Mouse (Mus musculus): ENCODE measurements around the gene Inppl1. TPM values are rescaled to one million over a fixed set of nuclear protein-coding genes. Genes with fewer than 3 reads are reported as not detected.

Gene Inppl1
- polyA plus RNA-seq, 1 experiment, result 30.4 TPM

GRCm38 (mm10) chr7:101851689-101852088, 13.7 kb upstream of the Inppl1 start:
- Histone ChIP-seq H3K27me3 (ENCODE audit: control insufficient read depth, insufficient read depth, low read length) (no peaks in the 10 kb centered on the region), H3K36me3 (ENCODE audit: control insufficient read depth, insufficient read depth, low read length) (no peaks in the 10 kb centered on the region), H3K4me1 (replicated peaks; ENCODE audit: control insufficient read depth, insufficient read depth, low read length) (no peaks in the 10 kb centered on the region), H3K4me3 (ENCODE audit: control insufficient read depth, insufficient read depth, low read length) (no peak overlapping the region), H3K27ac (ENCODE audit: control insufficient read depth, insufficient read depth, low read length) (no peak overlapping the region)
- TF ChIP-seq POLR2A (IDR thresholded peaks at IDR 0.05; ENCODE audit: control insufficient read depth, extremely low read depth, insufficient read depth, low read length, poor library complexity), result no peak
- no peak for TF ChIP-seq CTCF (IDR thresholded peaks at IDR 0.05; ENCODE audit: borderline replicate concordance, control insufficient read depth, extremely low read depth, insufficient read depth, low read length, poor library complexity)
- no peak for DNase-seq
- WGBS, result 49% methylated on average over 6 of the region's 6 CpGs

DNA sequence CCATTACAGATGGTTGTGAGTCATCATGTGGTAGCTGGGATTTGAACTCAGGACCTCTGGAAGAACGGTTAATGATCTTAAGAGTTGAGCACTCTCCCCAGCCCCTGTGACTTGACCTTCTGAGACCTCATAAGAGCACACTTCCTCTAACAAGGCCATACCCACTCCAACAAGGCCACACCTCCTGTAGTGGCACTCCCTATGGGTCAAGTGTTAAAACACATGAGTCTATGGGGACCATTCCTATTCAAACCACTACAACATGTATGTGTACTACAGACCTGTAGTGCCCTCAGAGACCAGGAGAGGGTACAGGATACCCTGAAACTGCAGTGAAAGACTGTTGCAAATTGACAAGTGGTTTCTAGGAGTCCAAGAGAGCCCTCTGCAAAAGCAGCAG, 9.9 kb upstream of the Inppl1 start:
- TF ChIP-seq POLR2A (IDR thresholded peaks at IDR 0.05; ENCODE audit: control insufficient read depth, extremely low read depth, insufficient read depth, low read length, poor library complexity) (no peak), CTCF (IDR thresholded peaks at IDR 0.05; ENCODE audit: borderline replicate concordance, control insufficient read depth, extremely low read depth, insufficient read depth, low read length, poor library complexity) (no peak)
- DNase-seq, result no peak
- WGBS, result 93% methylated on average over 1 of the region's 1 CpGs

DNA sequence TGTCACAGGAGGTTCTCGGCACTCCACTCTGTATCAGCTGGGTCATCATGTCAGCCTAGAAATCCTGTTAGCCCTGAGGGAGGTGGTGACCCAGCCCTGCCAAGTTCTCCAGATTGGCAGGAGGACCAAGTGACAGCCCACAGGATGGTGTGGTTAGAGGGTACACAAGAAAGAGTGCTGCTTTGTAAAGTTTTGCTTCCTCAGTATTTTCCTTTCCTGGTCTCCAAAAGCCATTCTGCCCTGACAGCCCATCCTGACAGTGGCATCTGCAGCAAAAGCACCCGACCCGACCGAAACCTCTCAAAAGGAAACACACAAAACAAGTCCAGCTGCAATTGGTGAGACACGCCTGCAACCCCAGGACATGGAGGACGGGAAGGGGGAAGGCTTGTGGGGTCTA, 6.2 kb upstream of the Inppl1 start:
- WGBS, result 72% methylated on average over 6 of the region's 6 CpGs
- Histone ChIP-seq H3K27ac (ENCODE audit: control insufficient read depth, insufficient read depth, low read length) (no peak overlapping the region), H3K4me1 (replicated peaks; ENCODE audit: control insufficient read depth, insufficient read depth, low read length) (no peaks in the 10 kb centered on the region), H3K27me3 (ENCODE audit: control insufficient read depth, insufficient read depth, low read length) (no peaks in the 10 kb centered on the region; the same call in 1 of the 2 replicates), H3K4me3 (ENCODE audit: control insufficient read depth, insufficient read depth, low read length) (no peak overlapping the region), H3K36me3 (ENCODE audit: control insufficient read depth, insufficient read depth, low read length) (no peaks in the 10 kb centered on the region)
- no peak for DNase-seq
- TF ChIP-seq CTCF (IDR thresholded peaks at IDR 0.05; ENCODE audit: borderline replicate concordance, control insufficient read depth, extremely low read depth, insufficient read depth, low read length, poor library complexity) (no peak), POLR2A (IDR thresholded peaks at IDR 0.05; ENCODE audit: control insufficient read depth, extremely low read depth, insufficient read depth, low read length, poor library complexity) (no peak)

More for the DNA sequence above, 9.9 kb upstream of the Inppl1 start:
- Histone ChIP-seq H3K36me3 (ENCODE audit: control insufficient read depth, insufficient read depth, low read length) (no peaks in the 10 kb centered on the region), H3K4me1 (replicated peaks; ENCODE audit: control insufficient read depth, insufficient read depth, low read length) (no peaks in the 10 kb centered on the region), H3K4me3 (ENCODE audit: control insufficient read depth, insufficient read depth, low read length) (no peak overlapping the region), H3K27ac (ENCODE audit: control insufficient read depth, insufficient read depth, low read length) (no peak overlapping the region), H3K27me3 (ENCODE audit: control insufficient read depth, insufficient read depth, low read length) (no peaks in the 10 kb centered on the region)

DNA sequence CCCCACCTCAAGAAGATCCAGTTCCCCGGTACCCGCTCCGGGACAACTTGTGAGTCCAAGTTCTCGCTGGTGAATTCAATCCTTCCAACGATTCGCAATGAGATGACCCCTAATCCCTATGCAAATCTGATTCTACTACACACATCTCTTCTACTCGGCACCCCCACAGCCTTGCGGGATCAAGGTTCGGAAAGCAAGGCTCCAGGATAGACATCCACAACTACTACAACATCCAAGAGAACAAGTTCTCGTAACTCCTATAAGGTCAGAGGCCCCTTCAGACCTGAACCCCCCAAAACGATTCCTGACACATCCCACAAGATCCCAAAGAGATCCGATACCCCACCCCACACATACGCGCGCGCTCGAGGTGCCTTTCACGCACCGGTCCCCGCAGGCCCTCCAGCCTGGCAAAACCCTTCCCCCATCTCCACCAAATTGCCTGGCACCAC, 849 bp downstream of the Inppl1 start:
- WGBS, result 4% methylated on average over 20 of the region's 20 CpGs
- Histone ChIP-seq H3K4me1 (replicated peaks; ENCODE audit: control insufficient read depth, insufficient read depth, low read length) (peaks cover 12% of the 10 kb centered on the region), H3K27me3 (ENCODE audit: control insufficient read depth, insufficient read depth, low read length) (peaks cover 15% of the 10 kb centered on the region), H3K4me3 (ENCODE audit: control insufficient read depth, insufficient read depth, low read length) (peak overlapping the region; percentile 60), H3K36me3 (ENCODE audit: control insufficient read depth, insufficient read depth, low read length) (no peaks in the 10 kb centered on the region), H3K27ac (ENCODE audit: control insufficient read depth, insufficient read depth, low read length) (no peak overlapping the region)
- TF ChIP-seq POLR2A (IDR thresholded peaks at IDR 0.05; ENCODE audit: control insufficient read depth, extremely low read depth, insufficient read depth, low read length, poor library complexity), result no peak
- TF ChIP-seq CTCF (IDR thresholded peaks at IDR 0.05; ENCODE audit: borderline replicate concordance, control insufficient read depth, extremely low read depth, insufficient read depth, low read length, poor library complexity), result no peak
- peak; percentile 14 for DNase-seq

- DNase-seq, result peak; percentile 52
- peaks cover 15% of the 10 kb centered on the region for H3K27me3 ChIP-seq (ENCODE audit: control insufficient read depth, insufficient read depth, low read length)
- H3K4me3 ChIP-seq (ENCODE audit: control insufficient read depth, insufficient read depth, low read length), result peak overlapping the region; percentile 60
- H3K36me3 ChIP-seq (ENCODE audit: control insufficient read depth, insufficient read depth, low read length), result no peaks in the 10 kb centered on the region
- H3K4me1 ChIP-seq (replicated peaks; ENCODE audit: control insufficient read depth, insufficient read depth, low read length), result peaks cover 12% of the 10 kb centered on the region
- TF ChIP-seq CTCF (IDR thresholded peaks at IDR 0.05; ENCODE audit: borderline replicate concordance, control insufficient read depth, extremely low read depth, insufficient read depth, low read length, poor library complexity), result 0 out of 2 replicates have a peak, but pooled peaks have one; percentile 14
- TF ChIP-seq POLR2A (IDR thresholded peaks at IDR 0.05; ENCODE audit: control insufficient read depth, extremely low read depth, insufficient read depth, low read length, poor library complexity), result no peak
- no peak overlapping the region for H3K27ac ChIP-seq (ENCODE audit: control insufficient read depth, insufficient read depth, low read length)
- WGBS, result under 1% methylated on average over 63 of the region's 63 CpGs
These were observed 1.5 kb downstream of the Inppl1 start for GRCm38 (mm10) chr7:101836271-101837153.

GRCm38 (mm10) chr7:101835457-101836109, 2.4 kb downstream of the Inppl1 start:
- TF ChIP-seq POLR2A (IDR thresholded peaks at IDR 0.05; ENCODE audit: control insufficient read depth, extremely low read depth, insufficient read depth, low read length, poor library complexity) (no peak), CTCF (IDR thresholded peaks at IDR 0.05; ENCODE audit: borderline replicate concordance, control insufficient read depth, extremely low read depth, insufficient read depth, low read length, poor library complexity) (no peak)
- 68% methylated on average over 5 of the region's 5 CpGs for WGBS
- H3K27ac ChIP-seq (ENCODE audit: control insufficient read depth, insufficient read depth, low read length), result no peak overlapping the region
- H3K4me1 ChIP-seq (replicated peaks; ENCODE audit: control insufficient read depth, insufficient read depth, low read length), result peaks cover 12% of the 10 kb centered on the region
- peaks cover 15% of the 10 kb centered on the region for H3K27me3 ChIP-seq (ENCODE audit: control insufficient read depth, insufficient read depth, low read length)
- no peak overlapping the region for H3K4me3 ChIP-seq (ENCODE audit: control insufficient read depth, insufficient read depth, low read length)
- H3K36me3 ChIP-seq (ENCODE audit: control insufficient read depth, insufficient read depth, low read length), result no peaks in the 10 kb centered on the region
- DNase-seq, result no peak
